Mouse (Mus musculus) lung, postnatal 14 days (tissue): ENCODE results near the gene Ctsc.

Experiments used
- DNase-seq: peaks from one replicate; pipeline ENCODE4 v3.0.0; 2021

The Ctsc gene

DNA sequence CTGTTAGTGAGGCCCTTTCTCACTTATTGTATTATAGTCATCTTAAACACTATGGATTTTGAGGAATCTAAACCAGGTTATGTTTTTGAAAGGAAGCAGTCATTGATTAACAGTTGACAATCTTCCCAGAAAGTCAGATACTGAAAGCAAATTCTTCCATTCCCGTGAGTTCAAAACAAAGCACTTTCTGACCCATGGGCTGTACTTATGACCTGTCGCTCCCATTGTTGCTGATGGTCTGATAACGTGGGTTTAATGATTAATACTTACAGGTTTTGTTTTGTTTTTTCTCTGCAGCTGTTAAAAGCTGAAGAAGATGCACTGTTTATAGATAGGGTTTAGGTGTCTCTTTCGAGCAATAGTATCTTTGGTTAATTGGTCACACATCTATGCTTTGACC lies 27.9 kb downstream of the Ctsc start:
- no peak for DNase-seq

DNA sequence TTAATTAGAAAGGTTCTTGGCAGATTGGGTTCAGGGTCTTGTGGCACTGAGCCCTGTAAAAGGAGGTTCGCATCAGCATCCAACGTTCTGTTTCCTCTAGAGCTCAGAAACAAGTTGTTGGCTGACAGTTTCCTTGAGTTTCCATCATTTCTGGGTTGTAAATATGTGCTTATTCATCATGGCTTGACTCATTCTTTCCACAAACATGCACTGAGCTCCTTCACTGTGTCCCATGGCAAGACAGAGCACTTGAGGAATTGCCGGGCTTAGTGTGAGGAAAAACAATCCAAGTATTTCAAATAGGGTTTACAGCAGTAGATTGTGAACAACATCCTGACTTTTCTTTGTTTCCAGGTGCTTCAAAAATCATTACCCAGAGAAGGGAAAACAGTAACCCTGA lies 28.8 kb downstream of the Ctsc start:
- no peak for DNase-seq

DNA sequence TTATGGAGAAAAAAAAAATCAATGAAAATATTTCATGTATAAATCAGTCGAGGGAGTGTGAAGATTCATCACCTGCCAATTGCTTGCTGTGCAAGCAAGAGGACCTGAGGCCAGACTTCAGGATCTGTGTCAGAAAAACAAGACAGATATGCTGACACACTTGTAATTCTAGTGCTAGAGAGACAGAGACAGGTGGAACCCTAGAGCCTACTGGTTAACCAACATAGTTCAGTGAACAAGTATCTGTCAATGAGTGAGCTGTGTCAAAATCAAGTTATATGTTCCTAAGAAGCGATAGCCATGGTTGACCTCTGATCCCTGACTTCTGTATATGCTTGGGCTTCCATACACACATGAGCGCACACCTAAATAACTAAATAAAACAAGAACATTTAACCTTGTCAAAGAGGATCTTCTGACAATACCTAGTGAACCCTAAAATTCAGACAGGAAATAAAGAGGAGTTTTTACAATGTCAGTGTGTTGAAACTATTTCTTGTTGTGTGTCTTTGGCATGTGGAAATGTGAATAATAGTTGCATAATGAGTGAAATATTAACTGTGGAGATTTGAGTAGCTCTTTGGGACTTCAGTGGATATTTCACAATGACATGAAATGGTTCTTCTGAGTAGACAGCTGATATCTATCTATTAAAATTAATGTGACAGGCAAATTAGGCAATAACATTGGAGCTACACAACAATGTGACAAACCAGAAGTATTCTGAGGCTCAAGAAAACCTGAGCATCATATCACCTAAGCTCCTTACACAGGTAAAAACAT lies 32.7 kb downstream of the Ctsc start:
- no peak for DNase-seq

DNA sequence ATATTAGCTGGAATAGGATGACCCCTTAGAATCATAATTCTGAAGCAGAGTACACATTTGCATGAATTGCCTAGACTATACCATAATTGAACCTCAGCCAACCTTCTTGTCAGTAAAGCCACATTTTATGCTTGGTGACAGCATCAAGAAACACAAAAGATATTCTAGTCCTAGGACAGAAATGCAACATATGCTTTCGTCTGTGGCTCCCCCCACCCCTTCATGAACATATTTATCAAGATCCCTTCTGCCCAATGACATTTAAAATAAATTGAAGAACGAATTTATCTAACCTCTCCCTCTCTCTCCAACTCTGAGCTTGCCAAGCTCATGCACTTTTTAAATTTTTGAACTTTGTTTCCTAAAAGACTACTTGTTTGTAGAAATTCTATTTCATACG lies 38.5 kb downstream of the Ctsc start:
- no peak for DNase-seq

DNA sequence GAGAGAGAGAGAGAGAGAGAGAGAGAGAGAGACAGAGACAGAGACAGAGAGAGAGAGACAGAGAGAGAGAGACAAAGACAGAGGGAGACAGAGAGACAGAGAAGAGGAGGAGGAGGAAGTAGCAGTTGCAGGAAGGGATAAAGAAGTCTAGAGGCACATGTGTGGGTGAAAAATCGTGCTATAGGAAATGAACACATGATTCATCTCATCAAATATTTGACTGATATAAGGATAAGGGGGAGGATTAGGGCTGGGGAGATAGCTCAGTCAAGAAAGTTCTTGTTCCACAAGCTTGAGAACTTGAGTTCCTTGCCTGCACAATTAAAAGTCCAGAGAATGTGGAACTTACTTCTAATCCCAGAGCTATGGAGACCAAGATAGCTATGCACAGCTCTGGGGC lies 40.6 kb downstream of the Ctsc start:
- DNase-seq = no peak

DNA sequence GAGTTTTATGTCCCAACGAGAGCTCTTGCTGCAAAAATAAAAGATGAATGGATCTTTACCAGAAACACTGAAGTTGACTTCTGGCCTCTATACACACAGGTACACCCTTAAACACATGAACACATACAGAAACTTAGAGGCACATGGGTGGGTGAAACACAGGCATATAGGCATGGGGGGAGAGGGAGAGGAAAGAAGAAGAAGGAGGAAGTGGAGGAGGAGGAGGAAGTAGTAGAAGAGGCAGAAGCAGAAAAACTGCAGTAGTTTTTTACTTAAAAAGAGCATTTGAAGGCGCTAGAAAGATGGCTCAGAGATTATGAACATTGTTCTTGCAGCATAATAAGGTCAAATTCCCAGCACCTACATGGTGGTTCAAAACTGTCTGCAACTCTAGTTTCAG lies 41.0 kb downstream of the Ctsc start:
- no peak for DNase-seq

DNA sequence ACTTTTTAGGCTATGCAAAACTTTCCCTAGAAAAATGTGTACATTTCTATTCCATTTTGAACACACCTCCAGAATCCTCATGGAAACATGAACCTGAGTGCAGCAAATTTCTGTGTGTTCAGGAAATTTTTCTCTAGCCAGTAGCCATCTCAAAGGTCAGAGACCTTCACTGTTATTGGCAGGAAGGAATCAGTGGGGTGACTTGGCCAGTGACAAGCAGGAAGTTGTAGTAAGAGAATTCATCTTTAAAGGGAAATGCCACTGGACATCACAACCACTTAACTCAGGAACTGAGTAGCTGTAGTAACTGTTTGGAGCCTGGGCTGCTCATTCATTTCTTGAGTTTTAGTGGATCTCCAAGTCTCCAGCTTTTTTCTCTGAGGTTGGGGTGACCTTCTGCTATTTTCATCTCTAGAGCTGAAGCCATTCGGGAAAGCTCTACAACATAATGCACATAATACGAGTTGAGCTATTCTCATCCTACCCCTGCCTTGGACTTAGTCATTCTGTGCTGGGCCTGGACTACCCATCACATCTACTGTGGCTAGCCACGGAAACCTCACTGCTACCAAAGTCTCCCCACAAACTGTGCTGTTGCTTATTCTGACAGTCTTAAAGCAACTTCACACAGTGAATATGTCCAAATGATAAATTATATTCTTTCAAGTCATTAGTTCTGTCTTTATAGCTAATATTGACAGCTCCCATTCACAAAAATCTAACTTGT lies 41.7 kb downstream of the Ctsc start:
- DNase-seq = no peak

DNA sequence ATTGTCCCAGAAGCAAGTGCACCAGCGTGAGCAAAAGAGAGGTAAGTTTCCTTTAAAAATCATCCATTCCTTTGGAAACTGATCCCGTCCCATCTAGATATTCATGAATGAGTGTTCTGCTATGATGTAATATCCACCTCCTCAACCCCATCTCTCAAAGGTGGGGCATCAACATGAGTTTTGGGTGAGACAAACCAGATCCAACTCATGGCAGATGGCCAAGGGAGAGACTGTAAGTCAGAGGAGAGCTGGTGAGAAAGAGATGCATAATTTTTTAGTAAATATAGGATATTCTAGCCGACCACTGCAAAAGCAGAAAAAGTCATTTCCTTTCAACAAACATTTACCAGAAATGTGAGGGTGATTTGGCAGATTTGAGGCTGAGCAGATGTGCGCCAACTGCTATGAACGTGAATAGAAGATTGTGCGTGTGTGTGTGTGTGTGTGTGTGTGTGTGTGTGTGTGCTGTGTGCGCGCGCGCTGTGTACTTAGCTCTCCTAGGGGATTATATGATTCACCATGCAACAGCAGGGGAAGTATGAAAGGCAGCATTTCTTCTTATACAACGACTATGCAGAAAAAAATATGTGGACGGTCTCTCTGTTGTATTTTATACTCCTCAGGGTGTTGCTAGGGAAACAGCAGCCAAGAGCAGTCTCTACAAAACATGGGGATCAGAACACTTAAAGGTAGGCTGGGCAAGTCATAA lies 42.9 kb downstream of the Ctsc start:
- no peak for DNase-seq

DNA sequence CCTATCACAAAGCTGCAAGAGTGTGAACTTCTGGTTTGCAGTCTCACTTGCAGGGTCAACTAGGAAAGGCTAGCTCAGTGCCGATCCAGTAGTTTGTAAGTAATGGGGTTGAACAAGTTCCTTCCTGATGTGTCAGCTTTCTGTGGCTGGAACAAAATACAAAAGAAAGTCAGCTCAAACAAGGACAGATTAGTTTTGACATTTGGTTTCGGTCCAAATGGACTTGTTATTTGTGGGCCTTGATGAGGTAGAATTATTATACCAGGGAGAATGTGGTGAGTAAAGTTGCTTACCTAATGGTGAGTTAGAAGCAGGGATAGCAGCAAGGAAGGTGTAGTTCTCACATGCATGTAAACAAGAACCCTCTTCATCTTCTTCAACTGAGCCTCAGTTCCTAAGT lies 44.5 kb downstream of the Ctsc start:
- no peak for DNase-seq

DNA sequence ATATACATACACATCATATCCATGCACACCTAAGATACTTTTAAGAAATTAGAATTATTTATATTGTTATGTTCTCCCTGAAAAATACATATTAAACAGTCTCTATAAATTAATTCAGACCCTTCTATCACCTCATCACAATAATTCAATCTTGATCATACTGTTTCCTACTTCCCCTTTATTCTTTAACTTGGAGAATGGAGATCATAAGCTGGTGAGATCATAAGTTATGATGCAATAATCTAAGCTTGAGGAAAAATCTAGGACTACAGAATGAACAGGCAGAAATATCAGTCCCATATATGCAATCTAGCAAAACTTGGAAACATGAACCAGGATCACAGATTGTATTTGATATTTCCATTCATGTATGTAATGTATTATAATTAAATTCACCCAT lies 49.6 kb downstream of the Ctsc start:
- no peak for DNase-seq

DNA sequence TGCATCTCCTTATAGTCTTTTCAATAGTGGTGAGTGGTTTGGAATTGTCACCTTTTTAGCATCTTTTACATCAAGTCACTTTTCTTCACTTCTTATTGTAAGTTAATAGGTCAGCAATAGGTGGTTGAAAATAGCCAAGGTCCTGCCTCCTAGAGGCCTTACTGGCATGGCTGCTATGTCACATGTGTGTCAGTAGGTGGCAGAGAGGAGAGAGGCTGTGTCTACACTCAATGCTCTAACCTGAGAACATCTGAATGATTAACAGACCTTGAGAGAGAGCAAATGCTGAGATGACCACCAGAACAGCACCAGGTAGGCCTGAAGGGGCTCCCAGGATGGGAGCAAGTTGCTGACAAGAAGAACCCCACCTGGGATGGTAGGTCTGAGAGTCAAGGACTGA lies 65.9 kb downstream of the Ctsc start:
- peak; percentile 49 for DNase-seq

DNA sequence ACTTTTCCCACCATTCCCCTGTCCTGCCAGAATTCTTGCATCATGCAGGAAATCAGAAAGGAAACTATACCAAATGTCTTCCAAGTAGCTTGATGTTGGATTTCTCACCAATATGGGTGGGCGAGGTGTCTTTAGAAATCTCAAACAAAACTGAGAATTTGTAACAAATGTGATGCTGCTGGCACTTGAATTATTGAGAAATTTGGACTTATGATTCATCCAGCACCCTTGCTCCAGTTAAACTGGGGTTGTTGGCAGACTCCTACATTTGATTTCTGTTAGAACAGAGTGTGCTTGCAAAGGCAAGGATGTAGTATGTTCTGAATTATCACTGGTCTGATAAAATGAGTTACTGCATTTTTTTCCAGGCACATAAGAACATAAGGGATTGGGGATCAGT lies 68.2 kb downstream of the Ctsc start:
- peak; percentile 2 for DNase-seq

DNA sequence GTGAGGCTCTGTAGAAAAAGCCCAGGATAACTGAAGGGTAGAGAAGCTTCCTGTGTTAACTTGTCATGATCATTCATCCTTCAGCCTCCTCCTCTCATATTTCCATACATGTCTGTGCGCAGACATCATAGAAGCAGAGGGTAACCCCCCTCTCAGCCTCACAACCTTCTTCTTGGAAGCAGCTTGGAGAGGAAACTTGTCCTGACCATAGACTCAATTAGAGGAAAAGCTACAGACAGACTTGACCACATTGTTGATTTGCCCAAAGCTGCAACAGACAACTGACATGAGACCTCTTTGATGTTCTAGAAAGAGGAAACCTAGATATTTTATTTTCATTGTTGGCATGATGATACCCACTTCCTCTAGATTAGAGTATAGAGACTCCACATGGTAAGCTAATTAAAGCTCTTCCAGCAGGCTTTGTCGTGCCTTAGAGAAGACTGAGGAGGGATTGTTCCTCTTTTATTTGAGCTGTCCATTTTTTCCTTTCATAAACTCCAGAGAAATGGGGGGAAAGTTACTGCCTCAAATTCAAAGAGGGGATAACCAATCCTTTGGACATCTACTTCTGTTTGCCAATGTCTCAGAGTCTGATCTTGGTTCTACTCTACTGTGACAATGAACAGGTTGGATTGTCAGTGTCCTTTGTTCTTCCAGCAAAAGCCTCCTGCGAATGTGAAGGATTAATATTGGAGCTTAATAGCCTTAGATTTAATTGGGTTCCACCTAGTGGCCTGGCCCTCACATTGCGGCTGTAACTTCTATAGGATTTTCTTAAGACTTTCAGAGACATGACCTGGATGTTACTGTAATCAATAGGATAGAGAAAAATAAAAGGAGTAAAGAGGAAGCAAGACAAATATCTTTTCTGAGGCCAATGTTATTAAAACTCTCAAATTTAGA lies 79.2 kb downstream of the Ctsc start:
- DNase-seq = peak; percentile 42

DNA sequence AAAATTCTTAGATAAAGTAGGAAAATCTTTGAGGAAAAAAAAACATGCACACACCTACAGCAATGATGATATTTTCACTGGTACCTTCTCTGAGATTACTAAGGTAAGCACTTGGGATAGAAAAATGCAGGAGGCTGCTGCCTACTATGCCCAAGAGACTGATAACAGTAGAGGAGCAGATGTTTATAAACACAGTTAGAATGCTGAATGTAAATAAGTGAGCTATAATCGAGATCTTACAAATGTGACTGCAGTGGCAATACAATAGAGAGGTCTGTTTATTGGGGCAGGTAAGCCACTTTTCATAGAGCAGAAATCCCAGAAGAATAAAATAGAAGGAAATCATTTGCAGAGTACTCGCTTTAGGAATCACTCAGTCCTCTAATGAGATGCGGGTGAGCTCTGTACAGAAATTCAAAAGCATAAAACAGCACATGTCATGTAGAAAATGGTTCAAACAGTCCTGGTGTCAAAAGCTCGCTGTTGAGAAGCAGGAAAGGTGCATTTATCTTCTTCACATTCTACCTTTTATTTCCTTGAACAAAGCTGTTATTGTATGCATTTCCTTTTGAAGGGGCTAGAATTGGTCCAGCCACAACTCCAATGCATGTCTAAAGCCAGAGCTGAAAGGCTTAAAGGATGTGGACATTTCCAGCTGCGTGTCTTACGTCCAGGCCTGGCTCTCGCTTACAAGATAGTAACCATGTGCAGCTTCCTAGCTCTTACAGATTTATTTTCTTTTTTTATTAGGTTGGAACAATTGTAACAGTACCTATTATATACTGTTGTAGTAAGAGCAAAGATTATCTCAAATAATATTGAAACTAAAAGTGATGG lies 80.4 kb downstream of the Ctsc start:
- no peak for DNase-seq
